Mouse (Mus musculus) lung, postnatal 25 days (tissue): ENCODE measurements around the gene Tnf.

ENCODE experiments used
- DNase-seq: peaks from one replicate; pipeline ENCODE4 v3.0.0; 2022; ENCODE audit warnings: low spot score

Tnf gene

DNA sequence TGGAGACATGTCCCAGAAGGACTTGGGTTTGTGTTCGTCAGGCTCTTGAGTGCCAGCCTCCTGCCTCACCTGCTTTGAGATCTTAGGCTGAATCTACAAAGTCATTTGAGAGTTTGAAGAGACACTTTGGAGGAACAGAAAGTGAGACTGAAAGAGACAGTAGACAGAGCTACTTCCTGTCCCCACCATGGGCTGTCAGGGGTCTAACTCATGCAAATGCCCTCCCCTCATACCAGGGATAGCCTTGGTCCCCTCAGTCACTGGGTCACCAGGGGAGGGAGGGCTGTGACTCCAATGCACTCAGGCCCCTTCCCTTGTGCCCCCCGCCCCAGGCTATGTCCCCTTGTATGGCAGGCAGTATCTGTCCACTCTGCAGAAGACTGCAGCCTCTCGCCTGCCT, 28.5 kb downstream of the Tnf start:
- no peak for DNase-seq

DNA sequence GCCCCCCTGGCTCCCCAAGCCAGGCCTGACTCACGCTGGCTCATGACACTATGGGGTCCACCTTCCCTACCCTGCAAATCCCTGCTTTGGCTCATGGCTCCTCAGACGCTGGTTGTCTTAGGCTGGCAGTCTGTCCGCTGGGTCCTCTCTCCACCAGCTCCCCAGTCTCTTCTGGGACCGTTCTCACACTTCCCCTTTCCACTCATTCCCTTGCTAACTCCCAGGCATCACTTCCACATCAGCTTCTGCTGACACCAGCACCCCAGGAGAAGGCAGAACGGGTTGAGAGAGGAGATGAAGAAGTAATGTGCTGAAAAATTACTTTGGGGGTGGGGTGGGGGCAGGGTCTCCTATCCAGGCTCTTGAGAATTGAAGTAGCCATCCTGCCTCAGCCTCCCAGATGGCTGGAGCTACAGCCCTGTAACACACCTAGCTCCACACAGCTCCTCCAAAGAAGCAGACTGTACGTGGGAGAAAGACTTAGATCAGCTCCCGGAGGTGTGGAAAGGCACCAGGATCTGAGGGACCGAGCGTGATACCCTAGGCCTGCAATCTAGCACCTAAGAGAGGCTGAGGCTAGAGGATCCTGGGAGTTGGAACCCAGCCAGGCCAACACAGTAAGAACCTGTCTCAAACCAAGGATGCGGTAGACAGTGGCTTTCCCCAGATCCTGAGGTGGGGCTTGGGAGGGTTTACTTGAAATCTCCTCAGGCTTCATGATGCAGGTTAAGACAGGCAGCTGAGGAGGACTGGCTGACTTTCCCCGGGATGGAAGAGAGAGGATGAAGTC, 29.2 kb downstream of the Tnf start:
- DNase-seq, result no peak

DNA sequence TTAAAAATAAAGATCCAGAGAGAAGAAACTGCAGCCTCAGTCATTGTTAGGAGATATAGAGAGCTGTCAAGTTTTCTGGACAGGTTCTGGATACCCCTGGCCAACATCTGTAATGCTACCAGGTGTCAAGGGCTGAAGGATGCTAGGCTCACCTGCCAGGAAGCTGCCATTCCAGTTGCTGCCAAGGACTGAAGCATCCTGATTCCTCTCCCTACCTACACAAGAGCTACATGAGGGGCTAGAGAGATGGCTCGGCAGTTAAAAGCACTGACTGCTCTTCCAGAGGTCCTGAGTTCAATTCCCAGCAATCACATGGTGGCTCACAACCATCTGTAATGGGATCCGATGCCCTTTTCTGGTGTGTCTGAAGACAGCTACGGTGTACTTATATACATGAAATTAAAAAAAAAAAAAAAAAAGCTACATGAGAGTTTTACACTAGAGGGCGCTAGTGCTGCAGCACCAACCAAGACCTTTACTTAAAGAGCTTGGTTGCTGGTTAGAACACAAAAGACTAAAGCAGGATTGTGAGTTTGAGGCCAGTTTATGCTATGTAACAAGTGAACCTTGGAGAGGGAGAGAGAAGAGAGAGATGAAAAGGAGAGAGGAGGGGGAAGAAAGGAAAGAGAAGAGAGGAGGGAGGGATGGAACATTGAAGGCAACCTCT, 33.1 kb downstream of the Tnf start:
- DNase-seq, result peak; percentile 42

DNA sequence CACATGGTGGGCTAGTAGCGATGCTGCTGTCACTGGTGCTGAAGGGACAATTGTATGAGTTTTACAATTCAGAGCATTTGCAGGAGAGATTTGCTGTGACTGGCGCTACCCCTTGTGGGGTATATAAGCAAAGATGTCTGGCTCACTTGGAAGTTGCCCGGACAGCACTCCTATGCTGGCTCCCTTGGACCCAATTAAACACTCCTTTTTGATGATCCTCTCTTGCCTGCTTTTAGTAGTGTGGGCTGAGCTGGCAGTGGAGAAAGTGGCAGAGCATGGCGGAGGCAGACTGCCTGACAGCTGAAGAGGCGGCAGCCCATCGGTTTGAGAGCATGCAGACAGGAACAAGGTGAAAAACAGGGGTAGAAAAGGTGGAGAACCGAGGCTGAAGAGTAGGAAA, 34.0 kb downstream of the Tnf start:
- DNase-seq, result no peak

DNA sequence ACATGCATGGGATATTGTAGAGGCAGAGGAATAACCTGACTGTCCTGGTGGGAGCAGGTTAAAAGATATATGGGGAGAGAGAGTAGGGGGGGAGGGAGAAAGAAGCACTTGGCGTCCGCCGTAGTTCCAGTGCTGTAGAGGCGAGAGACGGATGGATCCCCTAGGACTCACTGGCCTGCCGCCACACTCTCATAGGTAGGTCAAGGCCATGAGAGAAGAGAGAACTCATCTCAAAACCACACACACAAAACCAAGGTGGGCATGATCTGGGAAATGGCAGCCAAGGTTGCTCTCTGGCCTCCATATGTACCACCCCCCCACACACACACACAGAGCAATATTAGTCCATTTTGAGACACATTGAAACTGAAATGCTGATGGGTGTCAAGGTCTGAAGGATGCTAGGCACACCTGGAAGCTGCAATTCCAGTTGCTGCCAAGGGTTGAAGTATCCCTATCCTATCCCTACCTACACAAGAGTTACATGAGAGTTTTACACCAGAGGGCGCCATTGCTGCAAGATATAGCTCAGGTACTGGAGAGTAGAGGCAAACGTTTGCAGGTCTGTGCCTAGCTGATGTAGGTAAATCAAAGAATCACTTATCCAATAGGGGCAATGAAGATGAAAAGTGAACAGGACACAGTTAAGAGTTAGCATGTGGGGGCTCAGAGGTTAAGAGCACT, 35.3 kb downstream of the Tnf start:
- DNase-seq, result peak; percentile 77

DNA sequence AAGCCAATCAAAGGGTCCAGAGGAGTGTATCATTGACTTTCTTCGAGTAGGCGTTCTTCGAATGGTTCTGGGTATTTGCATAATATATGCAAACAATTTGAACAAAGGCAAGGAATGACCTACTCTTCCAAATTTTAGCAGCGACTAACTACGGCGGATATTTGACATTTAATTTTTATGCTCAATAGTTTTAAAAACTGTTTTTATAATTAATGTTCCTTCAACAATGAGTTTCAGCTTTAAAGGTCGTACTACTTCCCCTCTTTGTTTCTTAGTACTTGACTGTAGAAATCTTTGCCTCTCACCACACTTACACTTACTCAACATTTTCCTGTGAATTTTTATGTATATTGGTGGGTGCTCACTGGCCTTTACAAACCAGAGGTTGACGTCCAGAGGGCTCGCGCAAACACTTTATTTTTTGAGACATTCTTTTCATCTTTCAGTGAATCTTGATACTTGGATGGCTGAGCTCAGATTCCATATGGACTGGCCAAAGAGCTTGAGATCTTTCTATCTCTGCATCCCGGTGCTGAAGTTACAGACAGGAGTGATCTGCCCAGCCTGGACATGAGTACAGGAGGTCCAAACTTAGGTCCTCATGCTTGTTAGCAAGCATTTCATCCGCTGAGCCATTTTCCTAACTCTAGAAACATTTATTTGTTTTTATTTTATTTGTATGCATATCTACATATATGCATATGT, 36.2 kb downstream of the Tnf start:
- DNase-seq, result no peak

DNA sequence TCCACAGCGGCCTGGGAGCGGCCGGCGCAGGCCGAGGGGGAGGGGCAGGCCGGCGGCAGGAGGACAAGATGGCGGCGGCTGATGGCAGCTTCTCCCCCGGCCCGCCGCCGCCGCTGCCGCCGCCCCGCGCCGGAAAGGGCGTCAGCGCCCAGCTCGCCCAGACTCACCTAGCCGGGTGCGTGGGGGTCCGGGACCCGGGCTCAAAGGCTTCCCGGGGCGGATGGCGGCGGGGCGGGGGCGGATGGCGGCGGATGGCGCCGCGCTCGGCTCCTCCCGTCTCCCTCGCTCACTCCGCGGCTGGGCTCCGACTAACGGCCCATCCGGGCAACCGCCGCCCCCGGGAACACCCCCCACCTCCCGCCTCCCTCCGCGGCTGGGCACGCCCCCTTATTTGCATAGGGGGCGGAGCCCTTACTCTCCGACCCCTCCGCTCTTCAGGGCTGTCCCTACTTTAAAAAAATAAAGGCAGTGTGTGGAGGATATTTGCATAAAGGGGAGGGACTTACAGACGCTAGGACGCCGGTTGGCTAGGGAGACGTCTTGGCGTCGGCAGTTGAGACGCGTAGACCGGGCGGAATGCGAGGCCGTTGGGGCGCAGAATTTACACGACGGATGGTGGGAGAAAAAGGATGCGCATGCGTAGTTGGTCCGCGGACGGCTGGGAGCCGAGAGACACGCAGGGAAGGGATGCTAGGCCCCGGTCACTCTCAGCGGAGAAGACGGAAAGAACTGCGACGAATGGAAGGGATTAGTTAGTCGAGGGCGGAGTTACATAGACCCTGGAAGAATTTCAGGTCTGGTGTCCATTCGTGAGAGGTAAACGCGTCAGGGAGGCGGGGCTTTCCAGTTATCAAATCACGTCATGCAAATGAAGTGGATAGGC, 37.0 kb downstream of the Tnf start, which contains the start of gene Prrc2a:
Prrc2a (minus strand) TSS at position 330 of the 883 bp plus-strand sequence.
- DNase-seq, result peak; percentile 99

DNA sequence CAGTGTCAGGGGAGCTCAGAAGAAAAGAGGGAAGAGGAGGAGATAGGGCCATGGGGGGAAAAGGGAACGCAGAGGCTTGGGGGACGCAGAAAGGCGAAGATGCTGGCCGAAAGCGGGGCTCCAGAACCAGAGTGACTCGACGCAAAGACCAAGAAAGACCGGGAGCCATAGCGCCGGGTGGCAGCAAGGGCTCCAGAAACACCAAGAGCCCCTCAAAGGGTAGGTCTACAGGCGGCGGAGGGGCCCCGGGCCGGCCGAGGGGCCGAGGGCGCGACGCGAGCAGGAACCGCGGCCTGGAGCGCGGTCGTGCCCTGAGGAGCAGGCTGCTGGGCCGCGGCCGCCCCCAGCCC, 37.6 kb downstream of the Tnf start:
- DNase-seq, result no peak

DNA sequence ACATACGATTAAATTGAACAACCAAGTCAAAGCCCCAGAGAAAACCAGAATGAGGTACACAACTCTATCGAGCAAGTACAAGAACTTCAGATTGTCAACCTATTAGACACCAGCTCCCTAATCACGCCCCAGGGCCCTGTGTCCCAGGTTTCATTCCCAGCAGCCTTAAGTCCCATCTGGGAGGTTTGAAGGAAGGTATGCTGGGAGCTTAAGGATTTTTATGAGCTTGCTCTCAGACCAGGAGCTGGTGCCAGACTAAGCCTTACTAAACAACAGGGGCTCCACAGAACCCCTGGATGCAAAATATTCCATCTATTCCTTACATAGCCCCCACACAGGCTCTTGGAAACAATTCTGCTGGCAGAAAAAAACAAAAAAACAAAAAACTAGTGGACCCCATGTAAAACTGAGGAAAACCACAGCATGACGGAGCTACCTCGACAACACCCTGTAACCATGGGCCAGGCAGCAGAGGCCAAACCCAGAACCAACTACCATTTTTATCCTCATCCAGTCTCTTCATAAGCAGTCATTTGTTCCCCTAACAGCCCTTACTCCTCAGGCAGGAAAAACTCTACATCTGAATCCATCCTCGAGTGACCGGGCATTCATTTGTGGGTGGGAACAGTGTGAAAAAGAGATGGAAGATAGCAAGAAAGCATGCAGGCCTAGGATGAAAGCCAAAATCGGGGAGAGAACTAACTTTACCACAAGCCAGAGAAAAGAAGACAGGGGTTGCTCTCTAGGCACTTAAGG, 38.3 kb downstream of the Tnf start:
- no peak for DNase-seq

DNA sequence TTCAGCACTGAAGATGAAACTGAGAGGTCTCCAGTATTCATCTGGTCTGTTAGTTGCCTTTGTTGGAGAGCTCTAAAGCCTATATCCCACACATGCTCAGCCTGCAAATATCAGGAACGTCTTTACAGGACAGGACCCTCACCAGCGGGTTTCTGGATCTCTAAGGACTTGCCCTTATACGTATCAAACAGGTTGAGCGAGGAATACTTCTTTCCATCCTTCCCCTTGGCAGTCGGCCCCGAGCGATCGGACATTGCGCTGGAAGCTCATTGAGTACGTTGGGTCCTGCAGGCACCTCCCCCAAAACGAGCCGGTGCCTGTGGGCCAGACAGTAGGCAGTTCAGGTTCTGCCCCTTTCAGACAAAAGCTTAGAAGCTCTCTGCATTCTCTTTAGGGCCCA, 39.1 kb downstream of the Tnf start:
- peak; percentile 47 for DNase-seq

DNA sequence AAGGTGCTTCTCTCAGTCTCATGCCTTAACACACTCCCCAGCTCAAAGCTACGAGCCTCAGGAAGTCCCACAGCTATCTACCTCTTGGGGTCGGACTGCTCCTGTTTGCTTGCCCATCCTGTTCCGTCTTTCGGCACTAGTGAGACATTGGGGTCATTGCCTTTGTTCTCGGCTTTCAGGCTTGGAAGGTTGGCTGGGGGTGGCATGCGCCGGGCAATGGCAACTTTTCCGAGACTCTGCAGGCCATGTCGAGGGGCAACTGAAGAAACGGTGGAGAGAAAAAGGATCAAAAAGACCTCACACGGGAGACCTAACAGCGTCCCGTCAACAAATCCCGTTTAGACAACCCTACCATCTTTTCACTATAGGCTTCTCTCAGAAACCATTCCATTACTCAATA, 39.7 kb downstream of the Tnf start:
- no peak for DNase-seq

DNA sequence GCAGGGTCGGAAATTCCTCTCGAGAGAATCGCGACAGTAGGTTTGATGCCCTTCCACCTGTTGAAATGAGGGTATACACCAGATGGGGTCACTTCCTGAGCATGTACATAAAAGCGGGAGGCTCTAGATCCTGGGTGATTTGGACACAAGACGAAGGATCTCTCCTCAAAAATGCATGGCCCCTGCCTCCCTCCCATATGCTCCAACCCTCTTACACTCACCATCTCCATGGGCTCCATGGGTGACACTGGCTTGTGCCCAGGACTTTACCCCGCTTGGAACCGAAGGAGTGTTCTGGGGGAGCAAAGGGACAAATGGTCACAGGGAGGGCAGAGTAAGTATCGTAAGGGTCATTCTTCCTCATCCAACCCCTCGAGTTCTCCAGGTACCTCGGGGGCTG, 40.4 kb downstream of the Tnf start:
- no peak for DNase-seq

DNA sequence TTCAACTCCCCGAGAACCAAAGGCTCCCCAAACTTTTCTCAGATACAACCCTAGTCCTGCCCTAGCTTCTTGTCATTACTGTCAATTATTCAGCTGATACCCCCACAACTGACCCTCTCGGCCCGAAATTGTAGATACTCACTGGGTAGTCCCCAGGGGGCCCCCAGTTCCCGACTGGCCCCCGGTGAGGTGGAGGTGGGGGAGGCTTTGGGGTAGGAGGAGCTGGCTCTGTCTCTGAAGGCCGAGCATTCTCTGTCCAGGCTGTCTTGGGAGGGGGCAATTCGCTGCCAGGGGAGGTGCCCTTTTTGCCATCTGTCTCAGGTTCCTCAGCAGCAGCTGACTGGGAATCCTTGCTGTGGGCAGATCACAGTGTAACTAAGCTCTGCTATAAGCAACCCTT, 42.2 kb downstream of the Tnf start:
- DNase-seq, result no peak

DNA sequence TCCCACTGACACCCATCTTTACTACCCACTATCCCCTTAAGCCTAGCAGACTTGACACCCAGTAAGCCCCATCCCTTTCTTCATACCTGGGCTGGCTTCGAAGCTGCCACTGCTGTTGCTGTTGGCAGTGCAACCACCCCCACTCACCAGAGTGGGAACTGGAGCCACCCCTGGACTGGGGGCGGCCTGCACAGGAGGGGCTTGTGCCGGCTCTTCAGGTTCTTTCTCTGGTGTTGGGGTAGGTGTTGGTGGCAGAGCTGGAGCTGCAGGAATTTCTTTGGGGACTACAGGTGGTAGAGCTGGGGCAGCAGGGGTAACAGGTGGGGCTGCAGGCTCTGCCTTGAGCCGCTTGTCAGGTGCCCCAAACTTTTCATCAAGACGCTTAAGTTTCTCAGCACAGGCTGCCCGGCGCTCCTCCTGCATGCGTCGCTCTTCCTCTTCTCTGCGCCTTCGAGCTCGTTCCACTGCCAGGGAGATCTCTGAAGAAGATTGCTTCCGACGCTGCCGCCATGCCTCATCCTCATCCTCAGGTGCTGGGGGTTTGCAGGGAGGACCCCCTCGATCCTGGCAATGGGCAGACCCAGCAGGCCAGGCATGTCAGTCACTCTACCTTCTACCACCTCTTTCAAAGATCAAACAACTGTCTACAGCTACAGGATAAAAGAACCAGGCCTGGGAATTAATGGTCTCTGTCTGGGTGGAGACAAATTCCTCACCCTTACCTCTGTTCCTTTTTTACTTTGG, 42.8 kb downstream of the Tnf start:
- no peak for DNase-seq

DNA sequence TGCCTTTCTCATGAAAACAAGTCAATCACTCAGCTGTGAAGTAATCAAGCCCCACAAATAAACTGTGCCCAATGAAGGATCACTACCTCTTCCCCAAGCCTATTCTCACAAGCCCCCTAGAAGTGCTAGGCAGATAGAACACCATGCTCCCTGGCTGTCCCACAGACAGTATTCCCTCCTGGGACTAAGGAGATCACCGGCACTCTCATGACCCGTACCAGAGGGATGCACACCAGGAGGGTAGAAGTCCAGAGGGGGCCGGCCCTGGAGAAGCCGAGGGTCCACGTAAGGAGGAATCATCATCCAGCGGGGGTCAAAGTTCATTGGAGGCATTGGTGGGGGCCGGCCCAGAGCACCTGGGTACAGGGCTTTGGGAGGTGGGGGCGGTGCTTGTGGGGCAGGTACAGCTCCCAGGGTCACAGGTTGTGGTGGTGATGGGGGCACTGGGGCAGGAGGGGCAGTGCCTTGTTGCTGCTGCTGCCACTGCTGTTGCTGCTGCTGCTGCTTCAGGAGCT, 44.1 kb downstream of the Tnf start:
- no peak for DNase-seq

DNA sequence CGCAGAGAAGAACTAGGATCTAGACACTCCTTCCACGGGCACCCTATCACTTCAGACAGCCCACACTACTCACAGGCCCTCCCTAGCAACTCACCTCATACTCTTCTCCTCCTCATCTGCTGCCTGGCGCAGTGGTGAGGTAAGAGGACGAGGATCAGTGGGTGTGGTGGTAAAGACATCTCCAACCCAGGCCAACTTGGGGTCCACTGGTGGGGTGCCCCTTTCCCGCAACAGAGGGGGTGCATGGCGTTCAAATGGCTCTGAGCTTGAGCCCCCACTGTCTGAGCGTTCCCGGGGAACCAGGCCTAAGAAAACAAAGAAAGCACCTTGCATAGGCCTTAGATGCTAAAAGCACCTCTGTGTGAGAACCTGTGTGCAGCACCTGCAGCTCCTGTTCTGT, 44.6 kb downstream of the Tnf start:
- no peak for DNase-seq

DNA sequence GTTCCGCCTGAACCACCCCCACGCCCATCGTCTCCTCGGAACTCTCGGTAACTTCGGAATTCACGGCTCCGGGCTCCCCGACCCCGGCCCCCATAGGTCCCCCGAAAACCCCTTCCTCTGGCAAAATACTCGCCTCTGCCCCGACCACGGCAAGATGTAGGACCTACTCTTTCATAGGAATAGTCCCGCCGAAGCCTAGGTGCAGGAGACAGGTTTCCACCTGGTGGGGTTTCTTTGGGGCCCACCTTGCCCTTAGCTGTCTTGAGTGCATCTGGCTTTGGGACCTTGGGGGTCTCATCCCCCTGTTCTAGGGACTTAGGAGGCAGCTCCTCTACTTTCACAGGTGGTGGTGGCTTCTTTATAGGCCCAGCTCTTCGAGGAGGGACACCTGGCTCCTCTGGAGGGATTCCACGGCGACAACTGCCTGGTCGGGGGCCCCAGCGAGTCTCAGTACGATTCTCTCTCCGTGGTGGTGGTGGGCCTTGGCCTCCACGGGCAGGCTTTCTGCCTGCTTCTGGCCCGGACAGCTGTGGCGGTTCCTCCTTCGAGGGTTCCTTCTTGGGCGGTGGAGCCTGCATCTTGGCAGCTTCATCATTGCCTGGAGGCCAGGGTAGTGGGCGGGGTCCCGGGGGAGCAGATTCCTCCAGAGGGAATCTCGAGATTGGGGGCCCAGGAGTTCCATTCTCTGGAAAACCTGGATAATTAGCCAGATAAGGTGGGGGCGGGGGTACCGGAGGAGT, 45.2 kb downstream of the Tnf start:
- DNase-seq, result no peak

DNA sequence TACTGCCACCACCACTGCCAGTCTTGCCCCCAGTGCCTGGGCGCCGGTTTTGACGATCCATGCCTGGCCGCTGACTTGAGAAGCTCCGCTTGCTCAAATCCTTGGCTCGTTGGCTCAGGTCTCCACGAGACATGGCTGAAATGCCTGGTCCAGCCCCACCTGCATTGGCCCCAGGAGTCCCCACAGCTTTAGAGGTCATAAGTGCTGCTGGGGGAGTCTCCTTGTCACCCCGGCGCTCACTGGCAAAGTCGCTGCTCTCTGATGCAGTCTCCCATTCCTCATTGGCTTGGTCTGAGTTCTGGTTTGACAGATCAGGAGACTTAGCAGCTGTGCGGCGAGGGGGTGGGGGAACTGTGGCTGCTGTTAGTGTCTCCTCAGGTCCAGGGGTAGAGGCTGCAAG, 46.4 kb downstream of the Tnf start:
- no peak for DNase-seq

DNA sequence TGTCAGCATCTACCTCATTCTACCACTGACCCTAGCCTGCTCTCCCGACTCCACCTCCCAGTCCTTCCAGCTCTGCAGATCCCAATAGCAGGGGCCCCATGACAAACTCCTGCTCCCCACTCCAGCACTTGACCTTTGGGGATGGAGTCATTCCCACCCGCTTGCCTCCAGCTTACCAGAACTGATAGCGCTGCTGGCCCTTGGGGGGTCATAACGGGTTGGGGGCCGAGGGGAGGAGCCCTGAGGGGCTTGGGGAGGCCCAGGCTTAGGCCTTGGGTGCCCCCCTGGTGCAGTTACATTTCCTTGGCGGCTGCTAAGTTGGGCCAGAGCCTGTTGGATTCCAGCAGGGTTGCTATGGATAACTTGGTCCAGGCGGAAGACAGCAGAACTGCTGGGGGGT, 47.2 kb downstream of the Tnf start:
- no peak for DNase-seq
